Mouse (Mus musculus): ENCODE results near the gene Kif3c. TPM values are rescaled to one million over a fixed set of nuclear protein-coding genes. Genes with fewer than 3 reads are reported as not detected.

Kif3c gene
- total and polyA plus RNA-seq, 3 experiments: 2.5 to 5.6 TPM; not detected in 1

DNA sequence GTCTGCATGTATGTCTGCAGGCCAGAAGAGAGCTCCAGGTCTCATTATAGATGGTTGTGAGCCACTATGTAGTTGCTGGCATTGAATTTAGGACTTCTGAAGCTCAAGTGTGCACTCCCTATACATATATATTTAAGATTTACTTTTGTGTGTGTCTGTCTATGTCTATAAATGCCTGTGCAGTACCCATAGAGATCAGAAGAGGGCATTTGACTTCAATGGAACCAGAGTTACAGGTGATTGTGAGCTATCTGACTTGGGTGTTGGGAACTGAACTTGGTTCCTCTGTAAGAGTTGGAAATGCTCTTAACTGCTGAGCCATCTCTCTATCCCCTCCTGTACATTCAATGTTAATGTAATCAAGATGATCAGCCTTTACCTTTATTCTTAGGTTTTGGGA is 66.1 kb downstream of the Kif3c start:
- TF ChIP-seq USF2 (IDR thresholded peaks at IDR 0.05; ENCODE audit: borderline replicate concordance in 1 of 2, insufficient read depth in 1 of 2, low read depth in 1 of 2, low read length in 2 of 2): no peak
- no peak for TF ChIP-seq MYC (IDR thresholded peaks at IDR 0.05; ENCODE audit: low read depth, low read length)
- TF ChIP-seq POLR2AphosphoS2 (IDR thresholded peaks at IDR 0.05; ENCODE audit: low read length): no peak
- TF ChIP-seq CTCF (IDR thresholded peaks at IDR 0.05 in 2 of 3, conservative IDR thresholded peaks at IDR 0.05 in 1 of 3; ENCODE audit: control insufficient read depth in 1 of 3, insufficient read depth in 1 of 3, low read depth in 2 of 3, low read length in 3 of 3, poor library complexity in 1 of 3, severe bottlenecking in 1 of 3): peak in 2 of 3 experiments; percentile 24 to 33; a peak in 3 of 6 replicates
- H3K4me3 ChIP-seq (ENCODE audit: control insufficient read depth in 1 of 2, insufficient read depth in 1 of 2, low read depth in 2 of 2, low read length in 2 of 2): no peak overlapping the region
- DNase-seq (ENCODE audit: low read depth, low spot score): peak; percentile 53
- peaks cover 7 to 42% of the 10 kb centered on the region in 2 experiments for H3K36me3 ChIP-seq (ENCODE audit: control insufficient read depth in 1 of 2, insufficient read depth in 2 of 2, low read length in 2 of 2)
- no peaks in the 10 kb centered on the region for H3K9me3 ChIP-seq (replicated peaks; ENCODE audit: insufficient read depth, low read length)
- no peak overlapping the region for H3K27ac ChIP-seq (ENCODE audit: control insufficient read depth, low read depth, low read length)
- H3K79me2 ChIP-seq (ENCODE audit: control insufficient read depth, insufficient read depth, low read length, poor library complexity): peaks cover 67% of the 10 kb centered on the region
- H3K9ac ChIP-seq (ENCODE audit: control insufficient read depth, low read depth, low read length, poor library complexity, severe bottlenecking): no peak overlapping the region
- no peaks in the 10 kb centered on the region for H3K27me3 ChIP-seq (ENCODE audit: control insufficient read depth in 1 of 2, insufficient read depth in 2 of 2, low read length in 2 of 2)
- peaks cover 16 to 18% of the 10 kb centered on the region in 2 experiments for H3K4me1 ChIP-seq (ENCODE audit: control insufficient read depth in 1 of 2, insufficient read depth in 2 of 2, low read length in 2 of 2)

DNA sequence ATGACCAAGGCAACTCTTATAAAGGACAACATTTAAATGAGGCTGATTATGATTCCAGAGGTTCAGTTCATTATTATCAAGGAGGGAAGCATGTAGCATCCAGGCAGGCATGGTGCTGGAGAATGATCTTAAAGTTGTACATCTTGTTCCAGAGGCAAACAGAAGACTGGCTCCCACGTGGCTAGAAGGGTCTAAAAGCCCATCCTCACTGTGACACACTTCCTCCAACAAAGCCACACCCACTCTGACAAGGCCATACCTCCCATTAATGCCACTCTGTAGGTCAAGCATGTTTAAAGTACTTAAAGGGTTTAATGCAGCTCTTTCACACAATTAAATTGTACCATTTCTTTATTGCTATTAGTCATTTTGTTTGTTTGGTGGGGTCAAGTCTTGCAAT is 68.8 kb downstream of the Kif3c start:
- no peak overlapping the region for H3K9ac ChIP-seq (ENCODE audit: control insufficient read depth, low read depth, low read length, poor library complexity, severe bottlenecking)
- H3K27ac ChIP-seq (ENCODE audit: control insufficient read depth, low read depth, low read length): no peak overlapping the region
- H3K4me3 ChIP-seq (ENCODE audit: control insufficient read depth in 1 of 2, insufficient read depth in 1 of 2, low read depth in 2 of 2, low read length in 2 of 2): no peak overlapping the region
- H3K36me3 ChIP-seq (ENCODE audit: control insufficient read depth in 1 of 2, insufficient read depth in 2 of 2, low read length in 2 of 2): peaks cover 8 to 46% of the 10 kb centered on the region in 2 experiments
- H3K4me1 ChIP-seq (ENCODE audit: control insufficient read depth in 1 of 2, insufficient read depth in 2 of 2, low read length in 2 of 2): peaks cover 18 to 21% of the 10 kb centered on the region in 2 experiments
- TF ChIP-seq TAL1 (IDR thresholded peaks at IDR 0.05; ENCODE audit: low read length): no peak
- TF ChIP-seq MYC (IDR thresholded peaks at IDR 0.05; ENCODE audit: low read depth, low read length): no peak
- no peaks in the 10 kb centered on the region for H3K27me3 ChIP-seq (ENCODE audit: control insufficient read depth in 1 of 2, insufficient read depth in 2 of 2, low read length in 2 of 2)
- DNase-seq (ENCODE audit: low read depth, low spot score): no peak
- H3K79me2 ChIP-seq (ENCODE audit: control insufficient read depth, insufficient read depth, low read length, poor library complexity): peaks cover 71% of the 10 kb centered on the region
- H3K9me3 ChIP-seq (replicated peaks; ENCODE audit: insufficient read depth, low read length): no peaks in the 10 kb centered on the region

DNA sequence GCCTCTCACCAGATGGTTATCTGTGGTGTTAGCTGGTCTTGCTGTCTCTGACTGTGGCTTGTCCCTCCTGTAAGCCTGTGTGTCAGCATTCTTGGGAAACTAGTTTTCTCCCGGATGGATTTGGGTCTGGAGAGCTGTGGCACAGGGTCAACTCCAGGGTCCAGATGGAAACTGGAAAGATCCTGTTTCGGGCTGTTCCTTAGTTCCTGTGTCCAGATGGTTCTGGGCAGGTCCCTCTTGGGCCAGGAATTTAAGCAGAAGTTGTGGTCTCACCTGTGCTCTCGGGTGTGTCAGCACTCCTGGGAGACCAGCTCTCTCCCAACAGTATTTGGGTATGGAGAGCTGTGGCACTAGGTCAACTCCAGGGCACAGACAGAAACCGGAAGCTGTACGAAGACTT is 71.5 kb downstream of the Kif3c start:
- H3K4me1 ChIP-seq (ENCODE audit: control insufficient read depth in 1 of 2, insufficient read depth in 2 of 2, low read length in 2 of 2): peaks cover 16 to 18% of the 10 kb centered on the region in 2 experiments
- peaks cover 8 to 39% of the 10 kb centered on the region in 2 experiments for H3K36me3 ChIP-seq (ENCODE audit: control insufficient read depth in 1 of 2, insufficient read depth in 2 of 2, low read length in 2 of 2)
- no peaks in the 10 kb centered on the region for H3K9me3 ChIP-seq (replicated peaks; ENCODE audit: insufficient read depth, low read length)
- H3K4me3 ChIP-seq (ENCODE audit: control insufficient read depth in 1 of 2, insufficient read depth in 1 of 2, low read depth in 2 of 2, low read length in 2 of 2): no peak overlapping the region
- H3K27me3 ChIP-seq (ENCODE audit: control insufficient read depth in 1 of 2, insufficient read depth in 2 of 2, low read length in 2 of 2): no peaks in the 10 kb centered on the region
- TF ChIP-seq SIN3A (IDR thresholded peaks at IDR 0.05; ENCODE audit: low read length) (no peak), USF2 (IDR thresholded peaks at IDR 0.05; ENCODE audit: borderline replicate concordance in 1 of 2, insufficient read depth in 1 of 2, low read depth in 1 of 2, low read length in 2 of 2) (no peak), ELF1 (IDR thresholded peaks at IDR 0.05; ENCODE audit: low read depth, low read length) (no peak), TCF12 (IDR thresholded peaks at IDR 0.05; ENCODE audit: low read depth, low read length) (no peak), MAFK (IDR thresholded peaks at IDR 0.05; ENCODE audit: borderline replicate concordance, low read depth, low read length) (no peak), SMC3 (IDR thresholded peaks at IDR 0.05; ENCODE audit: low read depth, low read length) (no peak), RCOR1 (IDR thresholded peaks at IDR 0.05; ENCODE audit: low read depth, low read length) (no peak), HCFC1 (IDR thresholded peaks at IDR 0.05; ENCODE audit: low read depth, low read length) (no peak), GATA1 (IDR thresholded peaks at IDR 0.05; ENCODE audit: low read depth, low read length) (no peak), MAZ (IDR thresholded peaks at IDR 0.05; ENCODE audit: low read depth, low read length) (no peak), MXI1 (IDR thresholded peaks at IDR 0.05; ENCODE audit: low read depth, low read length) (no peak), ZMIZ1 (IDR thresholded peaks at IDR 0.05; ENCODE audit: low read depth, low read length) (no peak)
- no peak overlapping the region for H3K9ac ChIP-seq (ENCODE audit: control insufficient read depth, low read depth, low read length, poor library complexity, severe bottlenecking)
- H3K79me2 ChIP-seq (ENCODE audit: control insufficient read depth, insufficient read depth, low read length, poor library complexity): peaks cover 59% of the 10 kb centered on the region
- no peak for DNase-seq (ENCODE audit: low read depth, low spot score)
- no peak overlapping the region for H3K27ac ChIP-seq (ENCODE audit: control insufficient read depth, low read depth, low read length)
